Comparison of ENCODE assay signal across 8 mouse cellular contexts in genomic region chr13:46043016-46043415, GRCm38 (mm10).
DNase-seq lines count a peak whose midpoint lies in the region; ATAC-seq and TF ChIP-seq lines count a peak whose summit lies in the region.

No protein-coding gene starts in this region.

- peak overlapping the region; percentile 40; the same call in 1 of the 2 replicates for H3K27ac ChIP-seq in hindbrain, embryonic 10.5 days
- H3K27ac ChIP-seq in hindbrain, embryonic 12.5 days: no peak overlapping the region
- peak overlapping the region; percentile 57; the same call in 1 of the 2 replicates for H3K27ac ChIP-seq in cortical plate, adult 2 months (ENCODE audit: insufficient read depth, low read length)
- peak overlapping the region; percentile 82 for H3K27ac ChIP-seq in left cerebral cortex, adult 2 months
- peak overlapping the region; percentile 81 for H3K27ac ChIP-seq in small intestine, adult 2 months (ENCODE audit: insufficient read depth, low read depth, low read length)

- H3K9ac ChIP-seq in hindbrain, embryonic 12.5 days: no peak overlapping the region

- H3K27me3 ChIP-seq in hindbrain, embryonic 10.5 days (ENCODE audit: insufficient read depth, poor library complexity, severe bottlenecking): no peaks in the 10 kb centered on the region
- H3K27me3 ChIP-seq in hindbrain, embryonic 12.5 days: no peaks in the 10 kb centered on the region; the same call in 1 of the 2 replicates
- H3K27me3 ChIP-seq in small intestine, adult 2 months (ENCODE audit: control insufficient read depth, insufficient read depth, low read length): no peaks in the 10 kb centered on the region

- no peak for TF ChIP-seq POLR2A in cortical plate, adult 2 months (IDR thresholded peaks at IDR 0.05; ENCODE audit: extremely low read depth, insufficient read depth, low read length)
- TF ChIP-seq POLR2A in small intestine, adult 2 months (IDR thresholded peaks at IDR 0.05; ENCODE audit: low read depth, low read length): 0 out of 2 replicates have a peak, but pooled peaks have one; percentile 17

- H3K36me3 ChIP-seq in hindbrain, embryonic 10.5 days: no peaks in the 10 kb centered on the region
- H3K36me3 ChIP-seq in hindbrain, embryonic 12.5 days: no peaks in the 10 kb centered on the region
- H3K36me3 ChIP-seq in small intestine, adult 2 months (ENCODE audit: control insufficient read depth, insufficient read depth, low read length): no peaks in the 10 kb centered on the region

- TF ChIP-seq CTCF in cortical plate, adult 2 months (IDR thresholded peaks at IDR 0.05; ENCODE audit: extremely low read depth, insufficient read depth, low read length): no peak
- TF ChIP-seq CTCF in left cerebral cortex, adult 2 months (IDR thresholded peaks at IDR 0.05): no peak
- TF ChIP-seq CTCF in small intestine, adult 2 months (IDR thresholded peaks at IDR 0.05; ENCODE audit: extremely low read depth, insufficient read length, insufficient replicate concordance, low read depth, low read length): no peak

- H3K4me3 ChIP-seq in hindbrain, embryonic 10.5 days: no peak overlapping the region
- H3K4me3 ChIP-seq in hindbrain, embryonic 12.5 days: no peak overlapping the region
- H3K4me3 ChIP-seq in cortical plate, adult 2 months (ENCODE audit: insufficient read depth, low read length): 0 out of 2 replicates have a peak overlapping the region, but pooled peaks have one; percentile 2
- peak overlapping the region; percentile 26; the same call in 1 of the 2 replicates for H3K4me3 ChIP-seq in left cerebral cortex, adult 2 months
- peak overlapping the region; percentile 58 for H3K4me3 ChIP-seq in small intestine, adult 2 months (ENCODE audit: low read depth, low read length)

- H3K4me2 ChIP-seq in hindbrain, embryonic 12.5 days (replicated peaks): no peak overlapping the region

- ATAC-seq in hindbrain, embryonic 12.5 days (ENCODE audit: low FRiP score): no peak

- DNase-seq in hindbrain, embryonic 10.5 days (ENCODE audit: low spot score): no peak
- DNase-seq in CD4-positive helper T cell, adult 2 months (ENCODE audit: low read depth, low spot score): peak; percentile 16
- DNase-seq in left cerebral cortex, adult 2 months (ENCODE audit: extremely low spot score in 1 of 2, low spot score in 2 of 2): peak in 1 of 2 experiments; percentile 36
- DNase-seq in adrenal gland, postnatal 4 days (ENCODE audit: low spot score in 2 of 2): no peak
- DNase-seq in Muller cell, postnatal 12 days (ENCODE audit: inconsistent ontology term): no peak

- no peaks in the 10 kb centered on the region for H3K9me3 ChIP-seq in hindbrain, embryonic 10.5 days
- no peaks in the 10 kb centered on the region for H3K9me3 ChIP-seq in hindbrain, embryonic 12.5 days (replicated peaks)

- intact Hi-C loops in left cerebral cortex, adult 2 months (cut with DNase I): loop anchor here (2.0 kb wide), 2 partner anchors 56 to 78 kb away; partner anchors contain the start of gene Atxn1

- H3K4me1 ChIP-seq in hindbrain, embryonic 10.5 days (replicated peaks): peaks cover 38% of the 10 kb centered on the region
- peaks cover 16% of the 10 kb centered on the region for H3K4me1 ChIP-seq in hindbrain, embryonic 12.5 days
- peaks cover 14% of the 10 kb centered on the region for H3K4me1 ChIP-seq in cortical plate, adult 2 months (ENCODE audit: control insufficient read depth, insufficient read depth, low read length)
- H3K4me1 ChIP-seq in small intestine, adult 2 months (ENCODE audit: control insufficient read depth, insufficient read depth, insufficient read length, low read length): peaks cover 5% of the 10 kb centered on the region

- WGBS in hindbrain, embryonic 10.5 days: 60% methylated on average over 10 of the region's 10 CpGs
- 50% methylated on average over 10 of the region's 10 CpGs for WGBS in hindbrain, embryonic 12.5 days
- 19% methylated on average over 10 of the region's 10 CpGs for WGBS in small intestine, adult 2 months

Comparison
In these comparisons a context has a peak if more than half of its experiments do, and no peak if none do; other contexts are left out.
1. H3K4me3 ChIP-seq: peak in cortical plate, adult 2 months (single experiment), left cerebral cortex, adult 2 months (single experiment) and small intestine, adult 2 months (single experiment); none in hindbrain, embryonic 10.5 days (single experiment) and hindbrain, embryonic 12.5 days (single experiment).